ENCODE assay signal across 21 mouse cellular contexts in genomic region chr13:104074230-104074629, GRCm38 (mm10). TPM values are rescaled to one million over a fixed set of nuclear protein-coding genes. Genes with fewer than 3 reads are reported as not detected.
DNase-seq lines count a peak whose midpoint lies in the region; ATAC-seq and TF ChIP-seq lines count a peak whose summit lies in the region.
"Had no signal": no experiment of that assay in that cellular context is flagged by ENCODE, and none has a peak within 500 bp of the region (broad histone marks: within the 10 kb centered on the region; RNA-seq: fewer than 3 reads in every experiment).

No protein-coding gene starts in this region.

- peak; percentile 72 for DNase-seq in heart, adult 11 months
- no peak for DNase-seq in heart, adult 18-20 months
- no peak for DNase-seq in heart, adult 2 months
- DNase-seq in layer of hippocampus, adult 11-12 months (ENCODE audit: low spot score): no peak
- DNase-seq: cerebellum, adult 18-20 months; forebrain, postnatal 0 days; midbrain, embryonic 14.5 days; right cerebral cortex, postnatal 25 days had no signal

- no peaks in the 10 kb centered on the region for H3K79me2 ChIP-seq in heart, adult 2 months (replicated peaks; ENCODE audit: control insufficient read depth, insufficient read depth, low read length)

- no peak overlapping the region for H3K4me3 ChIP-seq in heart, embryonic 16.5 days (ENCODE audit: low read length)
- no peak overlapping the region for H3K4me3 ChIP-seq in heart, adult 2 months
- H3K4me3 ChIP-seq: erythroblast, embryonic 14.5 days; hindbrain, embryonic 12.5 days; limb, embryonic 12.5 days; liver, embryonic 15.5 days; neural tube, embryonic 15.5 days; stomach, embryonic 15.5 days had no signal

- H3K27ac ChIP-seq in heart, embryonic 16.5 days (ENCODE audit: low read length): 0 out of 2 replicates have a peak overlapping the region, but pooled peaks have one; percentile 26
- H3K27ac ChIP-seq in heart, adult 2 months: no peak overlapping the region
- H3K27ac ChIP-seq: hindbrain, embryonic 12.5 days; hindbrain, postnatal 0 days; limb, embryonic 12.5 days; liver, embryonic 15.5 days; neural tube, embryonic 15.5 days; stomach, embryonic 15.5 days had no signal

- TF ChIP-seq CTCF in heart, adult 2 months (IDR thresholded peaks at IDR 0.05): no peak

- no peak overlapping the region for H3K9ac ChIP-seq in heart, embryonic 16.5 days (ENCODE audit: low read length)
- H3K9ac ChIP-seq in heart, adult 2 months (ENCODE audit: low read depth, low read length): no peak overlapping the region
- H3K9ac ChIP-seq: forebrain, postnatal 0 days; hindbrain, embryonic 12.5 days; limb, embryonic 12.5 days; liver, embryonic 15.5 days; neural tube, embryonic 15.5 days; stomach, embryonic 15.5 days had no signal

- WGBS in heart, embryonic 16.5 days: 89% methylated on average over 8 of the region's 8 CpGs
- WGBS in heart, adult 2 months: 91% methylated on average over 8 of the region's 8 CpGs

- no peaks in the 10 kb centered on the region for H3K9me3 ChIP-seq in heart, embryonic 16.5 days (replicated peaks; ENCODE audit: control insufficient read depth, low read length)
- H3K9me3 ChIP-seq: hindbrain, embryonic 12.5 days; limb, embryonic 12.5 days; liver, embryonic 15.5 days; neural tube, embryonic 15.5 days; stomach, embryonic 15.5 days had no signal

- no peaks in the 10 kb centered on the region for H3K27me3 ChIP-seq in heart, embryonic 16.5 days (ENCODE audit: control insufficient read depth, insufficient read depth, low read length)
- no peaks in the 10 kb centered on the region for H3K27me3 ChIP-seq in heart, adult 2 months (ENCODE audit: control insufficient read depth, insufficient read depth, low read length)
- H3K27me3 ChIP-seq: CH12.LX; hindbrain, embryonic 12.5 days; limb, embryonic 12.5 days; liver, embryonic 15.5 days; neural tube, embryonic 15.5 days; stomach, embryonic 15.5 days had no signal

- no peak for TF ChIP-seq POLR2A in heart, adult 2 months (IDR thresholded peaks at IDR 0.05; ENCODE audit: insufficient read depth, low read depth, low read length)

- no peak for TF ChIP-seq EP300 in heart, adult 2 months (IDR thresholded peaks at IDR 0.05; ENCODE audit: insufficient read depth, low read depth, low read length)

- H3K4me1 ChIP-seq in heart, embryonic 16.5 days (ENCODE audit: control insufficient read depth, insufficient read depth, low read length): peaks cover 14% of the 10 kb centered on the region
- H3K4me1 ChIP-seq in heart, adult 2 months (ENCODE audit: control insufficient read depth, insufficient read depth, low read length): peaks cover 7% of the 10 kb centered on the region
- H3K4me1 ChIP-seq: hindbrain, embryonic 12.5 days; neural tube, embryonic 15.5 days had no signal

- peaks cover 5% of the 10 kb centered on the region; the same call in 1 of the 2 replicates for H3K36me3 ChIP-seq in heart, embryonic 16.5 days (ENCODE audit: control insufficient read depth, insufficient read depth)
- H3K36me3 ChIP-seq in heart, adult 2 months (ENCODE audit: control insufficient read depth, insufficient read depth, low read length): peaks cover 3% of the 10 kb centered on the region
- H3K36me3 ChIP-seq: liver, embryonic 15.5 days; stomach, embryonic 15.5 days had no signal

- no peak overlapping the region for H3K4me2 ChIP-seq in heart, embryonic 16.5 days (ENCODE audit: low read depth, low read length)
- H3K4me2 ChIP-seq: hindbrain, embryonic 12.5 days; limb, embryonic 12.5 days; liver, embryonic 15.5 days; neural tube, embryonic 15.5 days; stomach, embryonic 15.5 days had no signal

- no peak for ATAC-seq in heart, embryonic 16.5 days (replicated peaks; ENCODE audit: extremely low read depth, insufficient read depth, low FRiP score)
- peak; percentile 37 for ATAC-seq in common myeloid progenitor, adult 5-6 weeks (replicated peaks; ENCODE audit: low read depth, poor library complexity, severe bottlenecking)
- ATAC-seq in megakaryocyte-erythroid progenitor cell, adult 5-6 weeks (replicated peaks; ENCODE audit: low FRiP score, low TSS enrichment, poor library complexity, severe bottlenecking): peak; percentile 75
- ATAC-seq: activated CD4-positive, CD25-positive, alpha-beta regulatory T cell, adult 4 months; forebrain, postnatal 0 days; intestine, postnatal 0 days had no signal

- intact Hi-C loops in heart, adult 2 months (cut with DNase I): no loop called here

RNA-seq across cellular contexts. Expression of gene Nln, which starts 35.2 kb away (rescaled TPM):
- 10 to 100 TPM; 11.2 to 14.9 TPM for total RNA-seq in heart, adult 18-20 months (2021)
- polyA plus RNA-seq in heart, embryonic 16.5 days (2015; fragmentation: Nextera tagmentation; extraction: Ambion mirVana): 20.3 and 21.8 TPM in 2 replicates
- 10 to 100 TPM in 1 of 2 experiments, 1 to 10 TPM in 1; 8.8 to 11.0 TPM for total RNA-seq in heart, adult 2 months (2021)
- polyA plus RNA-seq in heart, adult 2 months (2012; rRNA removed): 4.5 and 5.3 TPM in 2 replicates
- 44.7 and 55.6 TPM in 2 replicates for total RNA-seq in common myeloid progenitor, adult 5-6 weeks (2017)
- 29.4 and 34.9 TPM in 2 replicates for total RNA-seq in megakaryocyte-erythroid progenitor cell, adult 5-6 weeks (2014; fragmentation: Nextera tagmentation)
- total RNA-seq in megakaryocyte-erythroid progenitor cell, adult 5-6 weeks (2017): 47.9 and 58.8 TPM in 2 replicates

RNA-seq across cellular contexts. Expression of gene Sgtb, which starts 35.3 kb away (rescaled TPM):
- under 1 TPM; 0.82 to 0.87 TPM for total RNA-seq in heart, adult 18-20 months (2021)
- 1.8 and 3.2 TPM in 2 replicates for polyA plus RNA-seq in heart, embryonic 16.5 days (2015; fragmentation: Nextera tagmentation; extraction: Ambion mirVana)
- total RNA-seq in heart, adult 2 months (2021): under 1 TPM; 0.57 to 0.99 TPM
- polyA plus RNA-seq in heart, adult 2 months (2012; rRNA removed): 0.39 and 0.70 TPM in 2 replicates
- 0.32 TPM in 1 of 2 replicates, not detected in the other for total RNA-seq in common myeloid progenitor, adult 5-6 weeks (2017)
- not detected in 2 replicates for total RNA-seq in megakaryocyte-erythroid progenitor cell, adult 5-6 weeks (2014; fragmentation: Nextera tagmentation)
- total RNA-seq in megakaryocyte-erythroid progenitor cell, adult 5-6 weeks (2017): not detected in 2 replicates
- polyA plus RNA-seq: erythroblast, embryonic 14.5 days had no signal
